Mouse (Mus musculus): ENCODE results near the gene Vars.

- TF ChIP-seq POLR2A (IDR thresholded peaks at IDR 0.05; ENCODE audit: extremely low read depth, insufficient read depth, low read length) (no peak), CTCF (IDR thresholded peaks at IDR 0.05; ENCODE audit: extremely low read depth, insufficient read depth, low read length) (no peak)
Observed at GRCm38 (mm10) chr17:35064378-35064877, 63.6 kb downstream of the Vars start.

All from cortical plate, adult 2 months (tissue).